Mouse (Mus musculus) limb, embryonic 13.5 days (tissue): Measurements from ENCODE around the gene Dusp10. TPM values are rescaled to one million over a fixed set of nuclear protein-coding genes. Genes with fewer than 3 reads are reported as not detected.

Source experiments
- ATAC-seq: fragments of 200-750 bp; cut with Nextera tagmentation; 2 replicates; pipeline ENCODE4 v1.8.0; 2017; ENCODE audit warnings: low read depth, moderate number of reproducible peaks, moderate TSS enrichment; ENCODE audit not compliant: low FRiP score
- H3K27ac ChIP-seq: fragments of 300-500 bp; sonication (generic); 2 replicates; pipeline ENCODE4 v1.5.1; 2015; ENCODE audit warnings: inconsistent platforms, mild to moderate bottlenecking, moderate library complexity
- H3K27me3 ChIP-seq: fragments of 300-500 bp; sonication (generic); 2 replicates; pipeline ENCODE4 v1.6.1; 2015; ENCODE audit warnings: mild to moderate bottlenecking, inconsistent platforms
- H3K36me3 ChIP-seq: fragments of 300-500 bp; sonication (generic); 2 replicates; pipeline ENCODE4 v1.6.1; 2015; ENCODE audit warnings: inconsistent platforms, mild to moderate bottlenecking, moderate library complexity
- H3K4me1 ChIP-seq: fragments of 300-500 bp; sonication (generic); 2 replicates; pipeline ENCODE4 v1.6.1; 2015; ENCODE audit warnings: inconsistent platforms
- H3K4me2 ChIP-seq: fragments of 300-500 bp; sonication (generic); replicated peaks from 2 replicates; pipeline ENCODE4 v1.6.1; 2015; ENCODE audit warnings: inconsistent platforms, mild to moderate bottlenecking, moderate library complexity
- H3K4me3 ChIP-seq: fragments of 300-500 bp; sonication (generic); 2 replicates; pipeline ENCODE4 v1.5.1; 2015; ENCODE audit warnings: moderate library complexity, mild to moderate bottlenecking, inconsistent platforms
- H3K9ac ChIP-seq: fragments of 300-500 bp; sonication (generic); 2 replicates; pipeline ENCODE4 v1.6.1; 2015; ENCODE audit warnings: mild to moderate bottlenecking, inconsistent platforms
- H3K9me3 ChIP-seq: fragments of 300-500 bp; sonication (generic); 2 replicates; pipeline ENCODE4 v1.6.1; 2016; ENCODE audit warnings: inconsistent platforms
- WGBS: fragments of 180-500 bp; shearing (Covaris S2); methylation state at CpG from one replicate; pipeline ENCODE4 v1.1.7; 2015; 5-methylcytosine and 5-hydroxymethylcytosine counted together
- polyA plus RNA-seq: library from polyadenylated mRNA; unstranded; fragments of >200 nt; fragmentation: Nextera tagmentation; extraction: Ambion mirVana; gene quantifications from 2 replicates; pipeline ENCODE4 v1.2.1, GENCODE M21; 2015

Gene Dusp10
- polyA plus RNA-seq, 1 experiment from 2014 or later, result 13.4 TPM

GRCm38 (mm10) chr1:184014091-184014490 is 989 bp downstream of the Dusp10 start:
- H3K9me3 ChIP-seq, result no peaks in the 10 kb centered on the region
- no peak overlapping the region for H3K9ac ChIP-seq
- H3K4me3 ChIP-seq, result no peak overlapping the region
- H3K27me3 ChIP-seq, result no peaks in the 10 kb centered on the region
- ATAC-seq, result no peak
- H3K27ac ChIP-seq, result no peak overlapping the region
- H3K4me1 ChIP-seq, result no peaks in the 10 kb centered on the region
- H3K4me2 ChIP-seq, result no peak overlapping the region
- H3K36me3 ChIP-seq, result no peaks in the 10 kb centered on the region
- WGBS, result 85% methylated on average over 3 of the region's 3 CpGs

GRCm38 (mm10) chr1:184015995-184016730 is 3.1 kb downstream of the Dusp10 start:
- H3K4me3 ChIP-seq, result no peak overlapping the region
- H3K27me3 ChIP-seq, result no peaks in the 10 kb centered on the region
- H3K9ac ChIP-seq, result no peak overlapping the region
- WGBS, result 76% methylated on average over 10 of the region's 10 CpGs
- ATAC-seq, result no peak
- no peaks in the 10 kb centered on the region for H3K9me3 ChIP-seq
- no peak overlapping the region for H3K27ac ChIP-seq
- H3K4me2 ChIP-seq, result no peak overlapping the region
- no peaks in the 10 kb centered on the region for H3K4me1 ChIP-seq
- no peaks in the 10 kb centered on the region for H3K36me3 ChIP-seq

GRCm38 (mm10) chr1:184017606-184018005 is 4.5 kb downstream of the Dusp10 start:
- Histone ChIP-seq H3K4me2 (no peak overlapping the region), H3K27me3 (no peaks in the 10 kb centered on the region), H3K4me3 (no peak overlapping the region), H3K27ac (no peak overlapping the region), H3K36me3 (no peaks in the 10 kb centered on the region), H3K9me3 (no peaks in the 10 kb centered on the region), H3K9ac (no peak overlapping the region), H3K4me1 (no peaks in the 10 kb centered on the region)
- 86% methylated on average over 2 of the region's 2 CpGs for WGBS
- ATAC-seq, result no peak

- Histone ChIP-seq H3K36me3 (no peaks in the 10 kb centered on the region), H3K9me3 (no peaks in the 10 kb centered on the region), H3K4me2 (no peak overlapping the region), H3K27me3 (no peaks in the 10 kb centered on the region), H3K4me1 (no peaks in the 10 kb centered on the region), H3K4me3 (no peak overlapping the region), H3K27ac (no peak overlapping the region), H3K9ac (no peak overlapping the region)
- 50% methylated on average over 6 of the region's 6 CpGs for WGBS
- ATAC-seq, result no peak
These were observed 6.1 kb downstream of the Dusp10 start for GRCm38 (mm10) chr1:184019042-184019721.

- Histone ChIP-seq H3K4me2 (no peak overlapping the region), H3K9me3 (no peaks in the 10 kb centered on the region), H3K4me3 (no peak overlapping the region), H3K27me3 (no peaks in the 10 kb centered on the region), H3K4me1 (no peaks in the 10 kb centered on the region), H3K36me3 (no peaks in the 10 kb centered on the region), H3K9ac (no peak overlapping the region), H3K27ac (no peak overlapping the region)
- no peak for ATAC-seq
- 39% methylated on average over 6 of the region's 6 CpGs for WGBS
These were observed 6.6 kb downstream of the Dusp10 start for GRCm38 (mm10) chr1:184019722-184020107.

GRCm38 (mm10) chr1:184023971-184024370 is 10.9 kb downstream of the Dusp10 start:
- H3K4me2 ChIP-seq, result no peak overlapping the region
- no peak overlapping the region for H3K4me3 ChIP-seq
- H3K9me3 ChIP-seq, result no peaks in the 10 kb centered on the region
- 52% methylated on average over 2 of the region's 2 CpGs for WGBS
- no peak for ATAC-seq
- H3K27me3 ChIP-seq, result no peaks in the 10 kb centered on the region
- H3K9ac ChIP-seq, result no peak overlapping the region
- H3K36me3 ChIP-seq, result no peaks in the 10 kb centered on the region
- H3K4me1 ChIP-seq, result no peaks in the 10 kb centered on the region
- H3K27ac ChIP-seq, result no peak overlapping the region

GRCm38 (mm10) chr1:184024631-184025030 is 11.5 kb downstream of the Dusp10 start:
- Histone ChIP-seq H3K27me3 (no peaks in the 10 kb centered on the region), H3K9ac (no peak overlapping the region), H3K27ac (no peak overlapping the region), H3K4me3 (no peak overlapping the region), H3K4me2 (no peak overlapping the region), H3K4me1 (no peaks in the 10 kb centered on the region), H3K9me3 (no peaks in the 10 kb centered on the region), H3K36me3 (no peaks in the 10 kb centered on the region)
- 96% methylated on average over 2 of the region's 2 CpGs for WGBS
- ATAC-seq, result no peak

GRCm38 (mm10) chr1:184025079-184025478 is 12.0 kb downstream of the Dusp10 start:
- Histone ChIP-seq H3K9me3 (no peaks in the 10 kb centered on the region), H3K27ac (no peak overlapping the region), H3K9ac (no peak overlapping the region), H3K4me1 (no peaks in the 10 kb centered on the region), H3K36me3 (no peaks in the 10 kb centered on the region), H3K4me2 (no peak overlapping the region), H3K4me3 (no peak overlapping the region), H3K27me3 (no peaks in the 10 kb centered on the region)
- no peak for ATAC-seq
- 89% methylated on average over 5 of the region's 5 CpGs for WGBS

- ATAC-seq, result no peak
- Histone ChIP-seq H3K9me3 (no peaks in the 10 kb centered on the region), H3K4me1 (no peaks in the 10 kb centered on the region), H3K9ac (no peak overlapping the region), H3K4me3 (no peak overlapping the region), H3K36me3 (no peaks in the 10 kb centered on the region), H3K4me2 (no peak overlapping the region), H3K27me3 (0 out of 2 replicates have a peak, but pooled peaks cover 5% of the 10 kb centered on the region), H3K27ac (no peak overlapping the region)
- 76% methylated on average over 3 of the region's 3 CpGs for WGBS
These were observed 13.9 kb downstream of the Dusp10 start for GRCm38 (mm10) chr1:184027039-184027438.

GRCm38 (mm10) chr1:184030070-184030802 is 17.1 kb downstream of the Dusp10 start:
- no peak for ATAC-seq
- no peaks in the 10 kb centered on the region for H3K9me3 ChIP-seq
- H3K27ac ChIP-seq, result no peak overlapping the region
- H3K4me2 ChIP-seq, result no peak overlapping the region
- WGBS, result 91% methylated on average over 8 of the region's 8 CpGs
- H3K27me3 ChIP-seq, result 0 out of 2 replicates have a peak, but pooled peaks cover 5% of the 10 kb centered on the region
- no peak overlapping the region for H3K4me3 ChIP-seq
- peaks cover 7% of the 10 kb centered on the region; the same call in 1 of the 2 replicates for H3K4me1 ChIP-seq
- H3K9ac ChIP-seq, result no peak overlapping the region
- H3K36me3 ChIP-seq, result no peaks in the 10 kb centered on the region

GRCm38 (mm10) chr1:184032682-184033389 is 19.7 kb downstream of the Dusp10 start:
- ATAC-seq, result no peak
- Histone ChIP-seq H3K36me3 (peaks cover 9% of the 10 kb centered on the region), H3K9ac (peak overlapping the region; percentile 91), H3K4me3 (peak overlapping the region; percentile 71), H3K4me1 (peaks cover 20% of the 10 kb centered on the region), H3K9me3 (no peaks in the 10 kb centered on the region), H3K4me2 (peak overlapping the region; percentile 90), H3K27me3 (0 out of 2 replicates have a peak, but pooled peaks cover 5% of the 10 kb centered on the region), H3K27ac (peak overlapping the region; percentile 95)
- 21% methylated on average over 19 of the region's 19 CpGs for WGBS
